Mouse (Mus musculus) midbrain, embryonic 15.5 days (tissue): ENCODE measurements at regions not wholly inside any gene's neighbourhood (a gene's known extent, or its start where the extent isn't known, plus 50 kb on each side); places are given as distances from the start of the nearest gene placed in this dataset.

Source experiments
- ATAC-seq: fragments of 200-750 bp; cut with Nextera tagmentation; replicated peaks from 2 replicates; pipeline ENCODE4 v1.8.0; 2017; ENCODE audit warnings: moderate TSS enrichment
- H3K27ac ChIP-seq: fragments of 300-500 bp; sonication (generic); 2 replicates; pipeline ENCODE4 v1.5.1; 2015; ENCODE audit warnings: mild to moderate bottlenecking, inconsistent platforms
- H3K27me3 ChIP-seq: fragments of 300-500 bp; sonication (generic); replicated peaks from 2 replicates; pipeline ENCODE4 v1.6.1; 2015; ENCODE audit warnings: inconsistent platforms
- H3K36me3 ChIP-seq: fragments of 300-500 bp; sonication (generic); replicated peaks from 2 replicates; pipeline ENCODE4 v1.6.1; 2015; ENCODE audit warnings: inconsistent platforms
- H3K4me1 ChIP-seq: fragments of 300-500 bp; sonication (generic); 2 replicates; pipeline ENCODE4 v1.6.1; 2015; ENCODE audit warnings: inconsistent platforms
- H3K4me2 ChIP-seq: fragments of 300-500 bp; sonication (generic); 2 replicates; pipeline ENCODE4 v1.6.1; 2015; ENCODE audit warnings: inconsistent platforms, mild to moderate bottlenecking, moderate library complexity
- H3K4me3 ChIP-seq: fragments of 300-500 bp; sonication (generic); 2 replicates; pipeline ENCODE4 v1.5.1; 2015; ENCODE audit warnings: mild to moderate bottlenecking, inconsistent platforms
- H3K9ac ChIP-seq: fragments of 300-500 bp; sonication (generic); 2 replicates; pipeline ENCODE4 v1.6.1; 2015; ENCODE audit warnings: mild to moderate bottlenecking, inconsistent platforms
- H3K9me3 ChIP-seq: fragments of 300-500 bp; sonication (generic); 2 replicates; pipeline ENCODE4 v1.6.1; 2016; ENCODE audit warnings: inconsistent platforms
- WGBS: fragments of 180-500 bp; shearing (Covaris S2); methylation state at CpG from one replicate; pipeline ENCODE4 v1.1.7; 2015; ENCODE audit warnings: mixed read lengths; 5-methylcytosine and 5-hydroxymethylcytosine counted together

DNA sequence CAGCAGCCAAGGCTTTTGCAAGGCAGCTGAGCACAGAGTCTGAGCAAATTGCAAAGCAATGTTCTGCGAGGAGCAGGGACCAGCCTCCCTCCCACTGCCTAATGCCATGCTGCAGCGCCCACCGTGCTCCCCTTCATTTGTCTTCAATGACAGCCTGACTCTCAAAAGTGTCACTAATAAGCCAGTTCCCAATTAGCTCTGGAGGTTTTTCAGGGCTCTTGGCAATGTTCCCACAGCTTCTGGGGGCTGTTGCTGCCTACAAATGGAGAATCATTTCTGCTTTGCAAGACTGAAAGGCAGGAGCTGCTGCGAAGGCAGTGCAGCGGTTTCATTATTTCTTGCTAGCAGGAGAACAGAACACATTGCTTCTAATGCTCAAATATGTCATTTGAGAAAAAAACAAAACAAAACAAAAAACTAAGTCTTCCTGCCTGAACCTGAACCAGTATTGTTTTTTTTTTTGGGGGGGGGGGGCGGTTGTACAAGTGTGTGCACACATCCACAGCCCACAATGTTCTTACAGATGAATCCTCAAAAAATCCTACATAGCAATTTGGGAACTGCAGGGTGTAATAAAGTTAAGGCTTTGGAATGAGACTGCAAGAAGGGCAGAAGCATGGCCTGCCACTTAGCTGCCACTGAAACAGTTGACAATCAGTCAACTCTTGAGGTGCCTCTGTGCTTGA lies 283.5 kb upstream of the Emcn start:
- H3K27ac ChIP-seq: peak overlapping the region; percentile 74
- WGBS: 25% methylated on average over 6 of the region's 6 CpGs
- no peak overlapping the region for H3K4me3 ChIP-seq
- peak overlapping the region; percentile 37 for H3K9ac ChIP-seq
- no peaks in the 10 kb centered on the region for H3K27me3 ChIP-seq
- no peaks in the 10 kb centered on the region for H3K36me3 ChIP-seq
- peak overlapping the region; percentile 27 for H3K4me2 ChIP-seq
- ATAC-seq: peak; percentile 95
- H3K4me1 ChIP-seq: peaks cover 14% of the 10 kb centered on the region
- H3K9me3 ChIP-seq: no peaks in the 10 kb centered on the region

- Histone ChIP-seq H3K4me3 (no peak overlapping the region), H3K9me3 (no peaks in the 10 kb centered on the region), H3K36me3 (no peaks in the 10 kb centered on the region), H3K4me1 (peaks cover 14% of the 10 kb centered on the region), H3K4me2 (no peak overlapping the region), H3K27ac (peak overlapping the region; percentile 74), H3K9ac (no peak overlapping the region), H3K27me3 (no peaks in the 10 kb centered on the region)
- 82% methylated on average over 4 of the region's 4 CpGs for WGBS
- ATAC-seq: no peak; the same call in 1 of the 2 replicates
Observed at GRCm38 (mm10) chr3:137057911-137058260, 283.0 kb upstream of the Emcn start.

DNA sequence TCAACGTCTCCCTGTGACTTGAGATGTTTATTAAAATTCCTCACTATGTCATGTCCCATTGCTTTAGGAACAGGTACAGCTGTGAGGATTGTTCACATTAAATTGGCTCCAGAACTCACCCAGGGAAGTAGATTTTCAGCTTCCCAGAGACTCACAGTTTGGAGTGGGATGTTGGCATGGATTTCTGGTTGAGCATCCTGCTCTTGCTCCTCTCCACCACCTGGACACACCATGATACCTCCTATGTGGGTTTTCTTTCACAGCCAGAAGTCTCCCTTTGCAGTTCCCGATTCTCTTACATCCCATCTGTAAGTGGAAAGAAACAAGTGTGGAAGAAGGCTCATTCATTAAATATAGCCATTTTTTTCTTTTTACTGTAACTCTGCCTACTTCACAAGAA lies 278.8 kb upstream of the Emcn start:
- H3K27ac ChIP-seq: no peak overlapping the region
- no peak overlapping the region for H3K9ac ChIP-seq
- no peaks in the 10 kb centered on the region for H3K9me3 ChIP-seq
- H3K36me3 ChIP-seq: no peaks in the 10 kb centered on the region
- H3K4me2 ChIP-seq: no peak overlapping the region
- ATAC-seq: no peak
- 86% methylated on average over 2 of the region's 2 CpGs for WGBS
- H3K27me3 ChIP-seq: no peaks in the 10 kb centered on the region
- H3K4me3 ChIP-seq: no peak overlapping the region
- H3K4me1 ChIP-seq: peaks cover 7% of the 10 kb centered on the region

DNA sequence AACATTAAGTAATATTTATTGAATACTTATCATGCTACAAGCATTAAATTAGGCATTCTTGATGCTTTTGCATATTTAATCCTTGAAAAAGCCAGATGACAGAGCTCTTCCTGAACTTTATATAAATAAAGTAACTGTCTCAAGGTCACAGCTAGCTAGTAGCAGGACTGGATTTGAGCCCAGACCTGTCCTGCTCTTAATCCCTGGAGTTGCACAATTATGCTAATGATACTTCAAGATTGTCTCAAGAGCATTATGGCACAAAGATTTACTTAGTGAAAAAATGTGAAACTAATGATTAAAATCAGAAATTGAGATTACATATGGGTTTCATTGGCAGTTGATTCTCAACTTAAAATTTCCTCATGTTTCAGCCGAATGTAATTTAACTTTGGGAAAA lies 273.5 kb upstream of the Emcn start:
- no peak for ATAC-seq
- Histone ChIP-seq H3K27me3 (no peaks in the 10 kb centered on the region), H3K9me3 (no peaks in the 10 kb centered on the region), H3K36me3 (no peaks in the 10 kb centered on the region), H3K4me3 (no peak overlapping the region), H3K9ac (no peak overlapping the region), H3K4me2 (no peak overlapping the region), H3K4me1 (no peaks in the 10 kb centered on the region), H3K27ac (no peak overlapping the region)
- 93% methylated on average over 1 of the region's 1 CpGs for WGBS

- 92% methylated on average over 3 of the region's 3 CpGs for WGBS
- H3K4me3 ChIP-seq: no peak overlapping the region
- ATAC-seq: no peak
Observed at GRCm38 (mm10) chr3:137069334-137069733, 271.5 kb upstream of the Emcn start.

GRCm38 (mm10) chr3:137077718-137078599 lies 262.9 kb upstream of the Emcn start:
- Histone ChIP-seq H3K27ac (no peak overlapping the region), H3K9me3 (no peaks in the 10 kb centered on the region), H3K9ac (no peak overlapping the region), H3K27me3 (no peaks in the 10 kb centered on the region), H3K4me2 (no peak overlapping the region), H3K36me3 (no peaks in the 10 kb centered on the region), H3K4me1 (no peaks in the 10 kb centered on the region), H3K4me3 (no peak overlapping the region)
- 93% methylated on average over 13 of the region's 13 CpGs for WGBS
- ATAC-seq: no peak

More at GRCm38 (mm10) chr3:137069334-137069733, 271.5 kb upstream of the Emcn start:
- H3K27me3 ChIP-seq: no peaks in the 10 kb centered on the region
- no peaks in the 10 kb centered on the region for H3K36me3 ChIP-seq
- H3K27ac ChIP-seq: no peak overlapping the region
- no peaks in the 10 kb centered on the region for H3K9me3 ChIP-seq
- H3K4me1 ChIP-seq: no peaks in the 10 kb centered on the region
- no peak overlapping the region for H3K9ac ChIP-seq
- H3K4me2 ChIP-seq: no peak overlapping the region

- Histone ChIP-seq H3K27me3 (no peaks in the 10 kb centered on the region), H3K4me3 (no peak overlapping the region), H3K4me2 (no peak overlapping the region), H3K27ac (no peak overlapping the region), H3K9me3 (no peaks in the 10 kb centered on the region), H3K36me3 (no peaks in the 10 kb centered on the region), H3K4me1 (no peaks in the 10 kb centered on the region), H3K9ac (no peak overlapping the region)
- 85% methylated on average over 3 of the region's 3 CpGs for WGBS
- no peak for ATAC-seq
Observed at GRCm38 (mm10) chr3:137078600-137078975, 262.3 kb upstream of the Emcn start.

DNA sequence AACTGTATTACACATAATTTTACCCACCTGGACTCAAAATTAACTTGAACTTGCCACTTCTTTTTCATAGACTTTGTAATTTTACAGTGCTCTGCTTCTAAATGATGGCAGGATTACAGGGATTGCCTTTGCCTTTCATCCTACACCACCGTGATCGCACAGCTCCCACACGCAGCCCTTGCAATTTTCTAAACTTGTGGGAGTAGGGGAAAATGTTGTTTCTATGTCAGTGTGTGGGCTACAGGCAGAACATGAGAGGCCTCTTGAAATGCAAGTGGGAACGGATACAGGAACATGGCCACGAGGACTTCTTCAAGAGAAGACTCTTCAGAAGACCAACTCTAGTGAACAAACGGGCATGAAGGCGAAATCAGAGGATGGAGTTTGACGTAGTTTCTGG lies 254.0 kb upstream of the Emcn start:
- Histone ChIP-seq H3K4me3 (no peak overlapping the region), H3K9ac (no peak overlapping the region), H3K27me3 (no peaks in the 10 kb centered on the region), H3K27ac (no peak overlapping the region), H3K4me1 (no peaks in the 10 kb centered on the region), H3K36me3 (no peaks in the 10 kb centered on the region), H3K9me3 (no peaks in the 10 kb centered on the region), H3K4me2 (no peak overlapping the region)
- no peak for ATAC-seq
- WGBS: 90% methylated on average over 8 of the region's 8 CpGs

DNA sequence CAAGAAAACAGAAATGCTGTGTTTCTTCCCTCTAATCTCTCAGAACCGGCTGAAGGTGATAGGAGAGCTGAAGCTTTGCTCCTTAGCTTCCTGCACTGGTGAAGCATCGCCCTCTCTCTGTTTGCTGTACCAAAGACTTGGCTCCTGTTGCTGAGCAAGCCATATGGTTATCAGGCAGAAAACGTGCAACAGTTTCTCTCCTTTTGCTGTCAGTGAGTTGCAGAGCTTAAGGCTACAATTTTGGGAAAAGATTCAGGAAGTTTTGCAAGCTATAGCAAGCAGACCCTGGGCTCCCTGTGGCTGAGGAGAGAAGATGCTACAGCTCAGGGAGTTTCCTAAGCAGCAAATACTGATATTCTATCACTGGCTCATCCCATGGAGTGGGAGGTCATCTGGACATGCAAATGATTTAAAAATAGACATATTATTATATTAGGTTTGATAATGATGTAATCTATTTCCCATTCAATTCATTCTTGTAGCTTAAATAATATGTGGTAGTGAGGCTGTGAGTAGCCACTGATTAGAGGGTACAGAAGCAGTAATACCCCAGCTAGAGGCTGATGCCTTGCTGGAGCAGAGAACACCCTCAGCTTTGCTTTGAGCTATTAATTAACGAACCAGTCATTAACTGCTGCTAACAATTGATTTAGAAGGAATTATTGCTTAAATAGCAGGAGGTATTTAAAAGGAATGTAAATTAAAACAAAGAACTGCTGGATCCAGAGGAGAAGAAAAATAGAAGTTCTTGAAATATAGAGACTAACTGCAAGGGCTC lies 240.1 kb upstream of the Emcn start:
- Histone ChIP-seq H3K9me3 (no peaks in the 10 kb centered on the region), H3K4me1 (no peaks in the 10 kb centered on the region), H3K27me3 (no peaks in the 10 kb centered on the region), H3K9ac (no peak overlapping the region), H3K4me3 (no peak overlapping the region), H3K27ac (no peak overlapping the region), H3K36me3 (no peaks in the 10 kb centered on the region), H3K4me2 (no peak overlapping the region)
- ATAC-seq: no peak
- 59% methylated on average over 4 of the region's 4 CpGs for WGBS

- Histone ChIP-seq H3K4me1 (no peaks in the 10 kb centered on the region), H3K27ac (no peak overlapping the region), H3K4me3 (no peak overlapping the region), H3K36me3 (no peaks in the 10 kb centered on the region), H3K9me3 (no peaks in the 10 kb centered on the region), H3K9ac (no peak overlapping the region), H3K27me3 (no peaks in the 10 kb centered on the region), H3K4me2 (no peak overlapping the region)
- WGBS: 92% methylated on average over 1 of the region's 1 CpGs
- no peak for ATAC-seq
Observed at GRCm38 (mm10) chr3:137105930-137106329, 234.9 kb upstream of the Emcn start.

DNA sequence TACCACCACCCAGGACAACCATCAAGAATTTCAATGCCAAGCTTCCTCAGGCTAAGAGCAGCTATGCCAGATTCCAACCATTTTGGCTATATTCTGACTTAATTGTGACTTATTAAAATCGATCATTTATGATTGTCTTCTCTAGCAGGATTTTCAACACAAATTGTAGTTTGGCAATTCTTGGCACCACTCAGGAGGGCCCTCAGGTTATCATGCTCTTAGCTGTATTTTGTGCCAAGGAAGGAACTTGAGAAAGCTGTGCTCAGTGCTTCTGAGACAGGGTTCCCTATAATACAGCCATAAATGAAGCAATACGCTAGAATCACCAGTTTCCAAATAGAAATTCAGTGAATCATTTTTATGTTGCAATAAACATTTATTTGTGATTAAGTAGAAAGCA lies 232.7 kb upstream of the Emcn start:
- WGBS: 91% methylated on average over 2 of the region's 2 CpGs
- Histone ChIP-seq H3K36me3 (no peaks in the 10 kb centered on the region), H3K9me3 (no peaks in the 10 kb centered on the region), H3K27me3 (no peaks in the 10 kb centered on the region), H3K9ac (no peak overlapping the region), H3K27ac (no peak overlapping the region), H3K4me3 (no peak overlapping the region), H3K4me2 (no peak overlapping the region), H3K4me1 (no peaks in the 10 kb centered on the region)
- ATAC-seq: no peak

GRCm38 (mm10) chr3:137109786-137110185 lies 231.1 kb upstream of the Emcn start:
- H3K4me1 ChIP-seq: no peaks in the 10 kb centered on the region
- H3K9me3 ChIP-seq: no peaks in the 10 kb centered on the region
- no peak overlapping the region for H3K9ac ChIP-seq
- no peak overlapping the region for H3K4me3 ChIP-seq
- 90% methylated on average over 9 of the region's 9 CpGs for WGBS
- no peaks in the 10 kb centered on the region for H3K36me3 ChIP-seq
- no peak for ATAC-seq
- H3K27me3 ChIP-seq: no peaks in the 10 kb centered on the region
- H3K4me2 ChIP-seq: no peak overlapping the region
- no peak overlapping the region for H3K27ac ChIP-seq
